ENCODE assay signal across 9 mouse cellular contexts in the genomic region with DNA sequence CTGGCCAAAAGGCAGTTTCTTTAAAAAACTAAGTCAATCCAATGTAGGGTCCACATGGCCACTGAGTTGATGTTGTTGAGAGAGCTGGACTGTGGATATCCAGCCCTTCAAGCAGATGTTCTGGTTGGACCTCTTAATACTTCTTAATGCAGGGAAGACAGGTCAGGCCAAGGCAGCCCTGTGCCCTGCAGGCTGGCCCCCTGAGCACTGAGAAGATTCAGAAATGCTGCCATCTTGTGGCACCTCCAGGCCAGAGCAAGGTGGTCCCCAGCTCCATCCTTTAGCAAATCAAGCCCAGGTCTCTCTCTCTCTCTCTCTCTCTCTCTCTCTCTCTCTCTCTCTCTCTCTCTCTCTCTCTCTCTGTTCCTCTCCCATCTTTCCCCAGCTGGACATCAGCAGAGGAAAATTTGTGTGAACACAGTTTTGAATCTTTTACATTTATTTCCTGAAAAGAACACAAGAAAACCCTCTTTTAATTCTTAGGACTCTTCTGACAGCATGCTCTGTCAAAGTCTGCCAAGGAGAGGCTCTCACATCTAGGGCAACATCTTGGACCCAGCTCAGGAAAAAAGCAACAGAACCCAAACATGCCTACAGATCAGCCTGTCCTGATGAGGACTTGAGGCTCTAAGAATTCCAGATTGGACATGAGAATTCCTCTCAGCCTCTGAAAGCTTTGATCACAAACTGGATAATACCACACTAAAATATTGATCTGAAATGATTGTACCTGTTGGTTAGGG.
DNase-seq lines count a peak whose midpoint lies in the region; ATAC-seq and TF ChIP-seq lines count a peak whose summit lies in the region.
"Had no signal": no experiment of that assay in that cellular context is flagged by ENCODE, and none has a peak within 500 bp of the region (broad histone marks: within the 10 kb centered on the region; RNA-seq: fewer than 3 reads in every experiment).

No protein-coding gene starts in this region.

- peak; percentile 56 for TF ChIP-seq RAD21 in CH12.LX (IDR thresholded peaks at IDR 0.05; ENCODE audit: low read depth, low read length)

- no peak overlapping the region for H3K27ac ChIP-seq in heart, adult 2 months
- no peak overlapping the region for H3K27ac ChIP-seq in CH12.LX (ENCODE audit: insufficient read depth, low read depth)
- H3K27ac ChIP-seq in limb, embryonic 14.5 days (replicated peaks; ENCODE audit: low read depth, low read length), result no peak overlapping the region
- no peak overlapping the region for H3K27ac ChIP-seq in neural tube, embryonic 14.5 days (ENCODE audit: low read depth, low read length)
- H3K27ac ChIP-seq: macrophage had no signal

- no peaks in the 10 kb centered on the region for H3K9me3 ChIP-seq in CH12.LX (replicated peaks; ENCODE audit: low read length)
- no peaks in the 10 kb centered on the region for H3K9me3 ChIP-seq in limb, embryonic 14.5 days (ENCODE audit: control insufficient read depth, low read length)
- no peaks in the 10 kb centered on the region for H3K9me3 ChIP-seq in neural tube, embryonic 14.5 days (ENCODE audit: control insufficient read depth, low read length)

- H3K27me3 ChIP-seq in heart, adult 2 months (ENCODE audit: control insufficient read depth, insufficient read depth, low read length), result no peaks in the 10 kb centered on the region
- peaks cover 71% of the 10 kb centered on the region for H3K27me3 ChIP-seq in CH12.LX (replicated peaks)
- H3K27me3 ChIP-seq in limb, embryonic 14.5 days (ENCODE audit: control insufficient read depth, insufficient read depth, low read length), result no peaks in the 10 kb centered on the region; the same call in 1 of the 2 replicates
- H3K27me3 ChIP-seq in neural tube, embryonic 14.5 days (ENCODE audit: control insufficient read depth, insufficient read depth, low read length), result no peaks in the 10 kb centered on the region

- no peaks in the 10 kb centered on the region for H3K36me3 ChIP-seq in heart, adult 2 months (ENCODE audit: control insufficient read depth, insufficient read depth, low read length)
- no peaks in the 10 kb centered on the region for H3K36me3 ChIP-seq in CH12.LX (replicated peaks in 1 of 2; ENCODE audit: control insufficient read depth in 1 of 2, insufficient read depth in 1 of 2, low read length in 1 of 2)
- no peaks in the 10 kb centered on the region for H3K36me3 ChIP-seq in limb, embryonic 14.5 days (ENCODE audit: control insufficient read depth, insufficient read depth, low read length)
- no peaks in the 10 kb centered on the region for H3K36me3 ChIP-seq in neural tube, embryonic 14.5 days (ENCODE audit: control insufficient read depth, insufficient read depth, low read length)

- no peaks in the 10 kb centered on the region for H3K79me2 ChIP-seq in heart, adult 2 months (replicated peaks; ENCODE audit: control insufficient read depth, insufficient read depth, low read length)
- no peaks in the 10 kb centered on the region for H3K79me2 ChIP-seq in CH12.LX (replicated peaks; ENCODE audit: control insufficient read depth, extremely low read depth, insufficient read depth, poor library complexity, severe bottlenecking)

- no peak overlapping the region for H3K4me3 ChIP-seq in heart, adult 2 months
- H3K4me3 ChIP-seq in CH12.LX (replicated peaks in 1 of 3; ENCODE audit: low read depth in 2 of 3, low read length in 2 of 3, poor library complexity in 1 of 3), result no peak overlapping the region
- no peak overlapping the region for H3K4me3 ChIP-seq in limb, embryonic 14.5 days (replicated peaks; ENCODE audit: low read length)
- H3K4me3 ChIP-seq in neural tube, embryonic 14.5 days (ENCODE audit: low read depth, low read length), result no peak overlapping the region

- peak; percentile 70; the same call in 1 of the 2 replicates for ATAC-seq in limb, embryonic 14.5 days (ENCODE audit: low FRiP score, low read depth)
- ATAC-seq in neural tube, embryonic 14.5 days (ENCODE audit: low read depth), result peak; percentile 61; the same call in 1 of the 2 replicates

- intact Hi-C loops in heart, adult 2 months (cut with DNase I), result loop anchor here (5.0 kb wide), 1 partner anchor 865 kb away; no protein-coding TSS in a partner anchor
- intact Hi-C loops in heart, postnatal 25 days (cut with DNase I), result no loop called here
- intact Hi-C loops in heart, postnatal 10 days (cut with DNase I), result loop anchor here (5.0 kb wide), 1 partner anchor 865 kb away; no protein-coding TSS in a partner anchor

- peak; percentile 56 for TF ChIP-seq CTCF in heart, adult 2 months (IDR thresholded peaks at IDR 0.05)
- TF ChIP-seq CTCF in CH12.LX (conservative IDR thresholded peaks at IDR 0.05 in 1 of 2, IDR thresholded peaks at IDR 0.05 in 1 of 2; ENCODE audit: low read depth in 2 of 2, low read length in 2 of 2), result peak in 1 of 2 experiments; percentile 71; a peak in 2 of 4 replicates

- in situ Hi-C loops in CH12.LX (cut with MboI; ENCODE audit: low pct_ligation_motif_present, low pct_unique_long_range_greater_than_20kb, low sequenced_read_pairs), result no loop called here

- dilution Hi-C loops in CH12.LX (cut with MboI; ENCODE audit: extremely low pct_ligation_motif_present, extremely low pct_unique_long_range_greater_than_20kb, low sequenced_read_pairs), result no loop called here

- no peak overlapping the region for H3K9ac ChIP-seq in heart, adult 2 months (ENCODE audit: low read depth, low read length)
- H3K9ac ChIP-seq in CH12.LX (ENCODE audit: insufficient read depth, low read depth), result no peak overlapping the region
- H3K9ac ChIP-seq in limb, embryonic 14.5 days (ENCODE audit: low read depth, low read length, severe bottlenecking), result no peak overlapping the region
- H3K9ac ChIP-seq in neural tube, embryonic 14.5 days (replicated peaks; ENCODE audit: low read depth, low read length), result no peak overlapping the region

- H3K4me2 ChIP-seq in CH12.LX (ENCODE audit: insufficient read depth, low read depth, poor library complexity, severe bottlenecking), result no peak overlapping the region
- H3K4me2 ChIP-seq in limb, embryonic 14.5 days (replicated peaks; ENCODE audit: low read depth, low read length, severe bottlenecking), result no peak overlapping the region
- H3K4me2 ChIP-seq in neural tube, embryonic 14.5 days (ENCODE audit: low read depth, low read length), result no peak overlapping the region

- no peaks in the 10 kb centered on the region; the same call in 1 of the 2 replicates for H3K4me1 ChIP-seq in heart, adult 2 months (ENCODE audit: control insufficient read depth, insufficient read depth, low read length)
- no peaks in the 10 kb centered on the region for H3K4me1 ChIP-seq in CH12.LX (ENCODE audit: control insufficient read depth in 1 of 2, insufficient read depth in 2 of 2)
- H3K4me1 ChIP-seq in limb, embryonic 14.5 days (ENCODE audit: control insufficient read depth, insufficient read depth, low read length), result peaks cover 15% of the 10 kb centered on the region; the same call in 1 of the 2 replicates
- H3K4me1 ChIP-seq in neural tube, embryonic 14.5 days (ENCODE audit: control insufficient read depth, insufficient read depth, low read length), result no peaks in the 10 kb centered on the region

- DNase-seq in heart, adult 2 months, result peak; percentile 19 to 41
- DNase-seq in heart, postnatal 25 days (ENCODE audit: low spot score), result no peak
- DNase-seq in CH12.LX (ENCODE audit: extremely low read depth), result peak; percentile 26
- peak; percentile 14 for DNase-seq in brain, adult 2 months (ENCODE audit: low read depth, low spot score)
- DNase-seq in heart, postnatal 10 days, result peak; percentile 47 to 63
- peak; percentile 75 for DNase-seq in limb, embryonic 14.5 days (ENCODE audit: low spot score)
- no peak for DNase-seq in layer of hippocampus, adult 9-11 months

- no peak for TF ChIP-seq EP300 in heart, adult 2 months (IDR thresholded peaks at IDR 0.05; ENCODE audit: insufficient read depth, low read depth, low read length)
- TF ChIP-seq EP300 in CH12.LX (IDR thresholded peaks at IDR 0.05; ENCODE audit: low read length), result no peak

- TF ChIP-seq POLR2A in heart, adult 2 months (IDR thresholded peaks at IDR 0.05; ENCODE audit: insufficient read depth, low read depth, low read length), result no peak
- TF ChIP-seq POLR2A in CH12.LX (IDR thresholded peaks at IDR 0.05; ENCODE audit: low read depth, low read length), result no peak
- no peak for TF ChIP-seq POLR2A in limb, embryonic 14.5 days (IDR thresholded peaks at IDR 0.05; ENCODE audit: borderline replicate concordance, extremely low read depth, insufficient read depth, insufficient read length)

TF ChIP-seq in CH12.LX, 34 proteins besides CTCF, POLR2A, EP300 and RAD21:
- TF ChIP-seq KAT2A (IDR thresholded peaks at IDR 0.05; ENCODE audit: insufficient replicate concordance, low read length) (no peak), TCF12 (IDR thresholded peaks at IDR 0.05; ENCODE audit: low read depth, low read length) (no peak), BHLHE40 (IDR thresholded peaks at IDR 0.05; ENCODE audit: low read depth, low read length) (no peak), HCFC1 (IDR thresholded peaks at IDR 0.05; ENCODE audit: low read depth, low read length) (no peak), SMC3 (IDR thresholded peaks at IDR 0.05; ENCODE audit: low read depth, low read length) (peak; percentile 67)

Comparison
In these comparisons a context has a peak if more than half of its experiments do, and no peak if none do; other contexts are left out.
1. DNase-seq: peak in heart, adult 2 months (2 of 2), CH12.LX (single experiment), brain, adult 2 months (single experiment), heart, postnatal 10 days (2 of 2) and limb, embryonic 14.5 days (single experiment); none in heart, postnatal 25 days (single experiment) and layer of hippocampus, adult 9-11 months (single experiment).